ENCODE assay signal across 9 mouse cellular contexts in the genomic region with DNA sequence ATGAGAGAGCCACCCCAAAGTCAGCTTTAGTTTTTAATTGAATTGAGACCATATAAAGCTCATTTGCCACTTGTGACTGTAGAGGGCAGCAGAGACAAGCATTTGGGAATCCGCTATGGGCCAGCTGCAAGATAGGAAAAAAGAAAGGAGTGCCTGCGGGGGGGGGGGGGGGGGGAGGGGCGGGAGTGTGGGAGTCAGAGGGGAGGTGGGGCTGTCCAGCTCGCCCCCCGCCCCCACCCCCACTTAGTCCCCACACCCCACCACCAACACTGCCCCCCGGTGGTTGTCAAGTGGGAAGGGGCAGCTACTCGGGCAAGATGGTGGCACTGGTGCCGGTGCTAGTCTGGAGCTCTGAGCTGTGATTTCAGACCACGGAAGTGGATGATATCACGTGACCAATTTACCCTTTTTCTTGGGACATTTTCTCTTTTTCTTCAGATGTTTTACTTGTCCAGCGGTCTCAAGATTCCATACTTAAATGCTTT. TPM values are rescaled to one million over a fixed set of nuclear protein-coding genes. Genes with fewer than 3 reads are reported as not detected.
DNase-seq lines count a peak whose midpoint lies in the region; ATAC-seq lines count a peak whose summit lies in the region.
"Had no signal": no experiment of that assay in that cellular context is flagged by ENCODE, and none has a peak within 500 bp of the region (broad histone marks: within the 10 kb centered on the region; RNA-seq: fewer than 3 reads in every experiment).

No protein-coding gene starts in this region.

- ATAC-seq in midbrain, embryonic 15.5 days (replicated peaks), result no peak
- ATAC-seq in embryonic facial prominence, embryonic 12.5 days (ENCODE audit: insufficient number of reproducible peaks, insufficient read depth, low FRiP score, low TSS enrichment), result no peak
- ATAC-seq in hindbrain, embryonic 15.5 days (ENCODE audit: low FRiP score, low read depth), result no peak
- no peak for ATAC-seq in liver, embryonic 13.5 days (ENCODE audit: low read depth)
- ATAC-seq in midbrain, embryonic 16.5 days, result no peak

- H3K4me1 ChIP-seq in midbrain, embryonic 10.5 days, result no peaks in the 10 kb centered on the region
- H3K4me1 ChIP-seq in midbrain, embryonic 15.5 days, result no peaks in the 10 kb centered on the region
- H3K4me1 ChIP-seq in embryonic facial prominence, embryonic 12.5 days, result no peaks in the 10 kb centered on the region
- H3K4me1 ChIP-seq in hindbrain, embryonic 15.5 days (replicated peaks), result no peaks in the 10 kb centered on the region
- no peaks in the 10 kb centered on the region for H3K4me1 ChIP-seq in liver, embryonic 13.5 days (replicated peaks)
- H3K4me1 ChIP-seq in midbrain, embryonic 16.5 days (ENCODE audit: control insufficient read depth, insufficient read depth, low read length), result no peaks in the 10 kb centered on the region; the same call in 1 of the 2 replicates

- 0 out of 2 replicates have a peak overlapping the region, but pooled peaks have one; percentile 18 for H3K4me3 ChIP-seq in midbrain, embryonic 10.5 days
- no peak overlapping the region for H3K4me3 ChIP-seq in midbrain, embryonic 15.5 days
- no peak overlapping the region for H3K4me3 ChIP-seq in embryonic facial prominence, embryonic 12.5 days
- no peak overlapping the region for H3K4me3 ChIP-seq in hindbrain, embryonic 15.5 days
- H3K4me3 ChIP-seq in liver, embryonic 13.5 days (replicated peaks), result no peak overlapping the region
- H3K4me3 ChIP-seq in midbrain, embryonic 16.5 days (ENCODE audit: low read depth, low read length), result no peak overlapping the region
- H3K4me3 ChIP-seq: erythroblast, embryonic 14.5 days had no signal

- no peaks in the 10 kb centered on the region for H3K27me3 ChIP-seq in midbrain, embryonic 10.5 days (ENCODE audit: low read depth, poor library complexity, severe bottlenecking)
- H3K27me3 ChIP-seq in midbrain, embryonic 15.5 days (replicated peaks), result no peaks in the 10 kb centered on the region
- no peaks in the 10 kb centered on the region for H3K27me3 ChIP-seq in embryonic facial prominence, embryonic 12.5 days
- H3K27me3 ChIP-seq in hindbrain, embryonic 15.5 days, result no peaks in the 10 kb centered on the region
- 0 out of 2 replicates have a peak, but pooled peaks cover 3% of the 10 kb centered on the region for H3K27me3 ChIP-seq in liver, embryonic 13.5 days
- no peaks in the 10 kb centered on the region for H3K27me3 ChIP-seq in midbrain, embryonic 16.5 days (ENCODE audit: control insufficient read depth, insufficient read depth, low read depth, low read length)

- peak; percentile 43 for DNase-seq in midbrain, embryonic 10.5 days (ENCODE audit: low spot score)
- peak; percentile 88 for DNase-seq in R1 (ENCODE audit: low read depth, low spot score)
- no peak for DNase-seq in liver, embryonic 13.5 days
- DNase-seq in right cerebral cortex, postnatal 14 days, result peak; percentile 34

- H3K36me3 ChIP-seq in midbrain, embryonic 10.5 days, result peaks cover 23% of the 10 kb centered on the region
- no peaks in the 10 kb centered on the region for H3K36me3 ChIP-seq in midbrain, embryonic 15.5 days (replicated peaks)
- peaks cover 20% of the 10 kb centered on the region for H3K36me3 ChIP-seq in embryonic facial prominence, embryonic 12.5 days
- no peaks in the 10 kb centered on the region for H3K36me3 ChIP-seq in hindbrain, embryonic 15.5 days
- H3K36me3 ChIP-seq in liver, embryonic 13.5 days, result peaks cover 22% of the 10 kb centered on the region
- no peaks in the 10 kb centered on the region for H3K36me3 ChIP-seq in midbrain, embryonic 16.5 days (ENCODE audit: control insufficient read depth, insufficient read depth, low read length)

- H3K27ac ChIP-seq in midbrain, embryonic 10.5 days (replicated peaks), result no peak overlapping the region
- H3K27ac ChIP-seq in midbrain, embryonic 15.5 days, result no peak overlapping the region
- no peak overlapping the region for H3K27ac ChIP-seq in embryonic facial prominence, embryonic 12.5 days
- no peak overlapping the region for H3K27ac ChIP-seq in hindbrain, embryonic 15.5 days (replicated peaks)
- no peak overlapping the region for H3K27ac ChIP-seq in liver, embryonic 13.5 days
- no peak overlapping the region for H3K27ac ChIP-seq in midbrain, embryonic 16.5 days (ENCODE audit: low read length)

- WGBS in midbrain, embryonic 10.5 days, result 66% methylated on average over 7 of the region's 11 CpGs
- WGBS in midbrain, embryonic 15.5 days, result 54% methylated on average over 7 of the region's 11 CpGs
- WGBS in embryonic facial prominence, embryonic 12.5 days, result 50% methylated on average over 7 of the region's 11 CpGs
- 49% methylated on average over 8 of the region's 11 CpGs for WGBS in hindbrain, embryonic 15.5 days
- WGBS in liver, embryonic 13.5 days (ENCODE audit: insufficient replicate concordance), result 29% methylated on average over 8 of the region's 11 CpGs
- WGBS in midbrain, embryonic 16.5 days, result 43% methylated on average over 9 of the region's 11 CpGs

- no peak overlapping the region for H3K9ac ChIP-seq in midbrain, embryonic 15.5 days
- H3K9ac ChIP-seq in embryonic facial prominence, embryonic 12.5 days, result no peak overlapping the region
- no peak overlapping the region for H3K9ac ChIP-seq in hindbrain, embryonic 15.5 days
- H3K9ac ChIP-seq in liver, embryonic 13.5 days, result no peak overlapping the region
- no peak overlapping the region for H3K9ac ChIP-seq in midbrain, embryonic 16.5 days (ENCODE audit: low read depth, low read length)

- H3K9me3 ChIP-seq in midbrain, embryonic 10.5 days (replicated peaks), result no peaks in the 10 kb centered on the region
- H3K9me3 ChIP-seq in midbrain, embryonic 15.5 days, result no peaks in the 10 kb centered on the region
- H3K9me3 ChIP-seq in embryonic facial prominence, embryonic 12.5 days, result no peaks in the 10 kb centered on the region
- no peaks in the 10 kb centered on the region for H3K9me3 ChIP-seq in hindbrain, embryonic 15.5 days
- H3K9me3 ChIP-seq in liver, embryonic 13.5 days (replicated peaks), result no peaks in the 10 kb centered on the region
- no peaks in the 10 kb centered on the region for H3K9me3 ChIP-seq in midbrain, embryonic 16.5 days (replicated peaks; ENCODE audit: control insufficient read depth, low read length, poor library complexity, severe bottlenecking)

- no peak overlapping the region for H3K4me2 ChIP-seq in midbrain, embryonic 15.5 days
- H3K4me2 ChIP-seq in embryonic facial prominence, embryonic 12.5 days (replicated peaks), result peak overlapping the region; percentile 31; the same call in 1 of the 2 replicates
- 0 out of 2 replicates have a peak overlapping the region, but pooled peaks have one; percentile 19 for H3K4me2 ChIP-seq in hindbrain, embryonic 15.5 days
- H3K4me2 ChIP-seq in liver, embryonic 13.5 days, result peak overlapping the region; percentile 34; the same call in 1 of the 2 replicates
- no peak overlapping the region for H3K4me2 ChIP-seq in midbrain, embryonic 16.5 days (ENCODE audit: low read length)

RNA-seq across cellular contexts. Expression of a gene that starts 11.8 kb away (rescaled TPM):
- polyA plus RNA-seq in midbrain, embryonic 10.5 days (2016; fragmentation: Nextera tagmentation; extraction: Ambion mirVana), result 27.8 and 29.3 TPM in 2 replicates
- 2.3 and 2.7 TPM in 2 replicates for polyA plus RNA-seq in midbrain, embryonic 15.5 days (2015; fragmentation: Nextera tagmentation; extraction: Ambion mirVana)
- polyA plus RNA-seq in embryonic facial prominence, embryonic 12.5 days (2016; fragmentation: Nextera tagmentation; extraction: Ambion mirVana), result 21.8 and 24.5 TPM in 2 replicates
- polyA plus RNA-seq in hindbrain, embryonic 15.5 days (2015; fragmentation: Nextera tagmentation; extraction: Ambion mirVana), result 3.6 and 4.5 TPM in 2 replicates
- polyA plus RNA-seq in liver, embryonic 13.5 days (2015; fragmentation: Nextera tagmentation; extraction: Ambion mirVana), result 11.0 and 13.8 TPM in 2 replicates
- polyA plus RNA-seq in midbrain, embryonic 16.5 days (2015; fragmentation: Nextera tagmentation; extraction: Ambion mirVana), result 2.0 and 2.1 TPM in 2 replicates

RNA-seq across cellular contexts. Expression of a gene that starts 19.0 kb away (rescaled TPM):
- polyA plus RNA-seq in midbrain, embryonic 10.5 days (2016; fragmentation: Nextera tagmentation; extraction: Ambion mirVana), result 13.4 and 13.9 TPM in 2 replicates
- polyA plus RNA-seq in midbrain, embryonic 15.5 days (2015; fragmentation: Nextera tagmentation; extraction: Ambion mirVana), result 4.5 and 5.0 TPM in 2 replicates
- 14.6 TPM in 2 replicates for polyA plus RNA-seq in embryonic facial prominence, embryonic 12.5 days (2016; fragmentation: Nextera tagmentation; extraction: Ambion mirVana)
- polyA plus RNA-seq in hindbrain, embryonic 15.5 days (2015; fragmentation: Nextera tagmentation; extraction: Ambion mirVana), result 6.8 and 8.0 TPM in 2 replicates
- 24.2 and 31.6 TPM in 2 replicates for polyA plus RNA-seq in liver, embryonic 13.5 days (2015; fragmentation: Nextera tagmentation; extraction: Ambion mirVana)
- polyA plus RNA-seq in midbrain, embryonic 16.5 days (2015; fragmentation: Nextera tagmentation; extraction: Ambion mirVana), result 3.1 and 3.8 TPM in 2 replicates

RNA-seq across cellular contexts. Expression of a gene that starts 30.6 kb away (rescaled TPM):
- 33.2 and 39.4 TPM in 2 replicates for polyA plus RNA-seq in midbrain, embryonic 10.5 days (2016; fragmentation: Nextera tagmentation; extraction: Ambion mirVana)
- polyA plus RNA-seq in midbrain, embryonic 15.5 days (2015; fragmentation: Nextera tagmentation; extraction: Ambion mirVana), result 3.6 and 3.8 TPM in 2 replicates
- polyA plus RNA-seq in embryonic facial prominence, embryonic 12.5 days (2016; fragmentation: Nextera tagmentation; extraction: Ambion mirVana), result 16.7 and 18.7 TPM in 2 replicates
- polyA plus RNA-seq in hindbrain, embryonic 15.5 days (2015; fragmentation: Nextera tagmentation; extraction: Ambion mirVana), result 4.1 and 4.9 TPM in 2 replicates
- 12.6 and 15.4 TPM in 2 replicates for polyA plus RNA-seq in liver, embryonic 13.5 days (2015; fragmentation: Nextera tagmentation; extraction: Ambion mirVana)
- 2.9 TPM in 2 replicates for polyA plus RNA-seq in midbrain, embryonic 16.5 days (2015; fragmentation: Nextera tagmentation; extraction: Ambion mirVana)

Comparison
In these comparisons a context has a peak if more than half of its experiments do, and no peak if none do; other contexts are left out.
1. H3K4me2 ChIP-seq: peak in embryonic facial prominence, embryonic 12.5 days (single experiment), hindbrain, embryonic 15.5 days (single experiment) and liver, embryonic 13.5 days (single experiment); none in midbrain, embryonic 15.5 days (single experiment) and midbrain, embryonic 16.5 days (single experiment).